Mouse (Mus musculus) thymus, postnatal 25 days (tissue): ENCODE data around the gene Gm9887.
"Not testable (repeated sequence)": the region's sequence is repeated elsewhere in the genome, so short reads cannot be mapped to it uniquely, and the experiment has no call there.

Source experiments
- DNase-seq: peaks from one replicate; pipeline ENCODE4 v3.0.0; 2022

Gene Gm9887

GRCm38 (mm10) chr12:69385542-69386280, 13.5 kb upstream of the Gm9887 start:
- DNase-seq: no peak

DNA sequence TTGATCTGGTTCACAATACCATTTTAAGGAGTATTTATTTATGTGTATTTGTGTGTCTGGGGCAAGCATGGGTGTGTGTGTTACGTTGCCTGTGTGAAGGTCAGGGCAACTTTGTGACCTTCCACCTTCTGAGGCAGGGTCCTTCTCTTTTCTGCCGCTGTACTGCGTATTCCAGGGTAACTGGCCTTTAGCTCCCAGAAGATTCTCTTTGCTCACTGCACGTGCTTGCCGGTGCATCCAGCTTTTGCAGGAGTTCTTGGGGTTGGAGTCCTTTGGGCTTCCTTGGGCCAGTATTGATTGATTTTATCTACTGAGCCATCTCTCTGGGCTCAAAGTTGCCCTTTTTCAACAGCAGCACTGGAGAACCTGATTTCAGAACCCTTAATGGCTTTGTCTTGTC, 12.3 kb upstream of the Gm9887 start:
- DNase-seq: no peak

GRCm38 (mm10) chr12:69382880-69383279, 10.6 kb upstream of the Gm9887 start:
- DNase-seq: no peak

DNA sequence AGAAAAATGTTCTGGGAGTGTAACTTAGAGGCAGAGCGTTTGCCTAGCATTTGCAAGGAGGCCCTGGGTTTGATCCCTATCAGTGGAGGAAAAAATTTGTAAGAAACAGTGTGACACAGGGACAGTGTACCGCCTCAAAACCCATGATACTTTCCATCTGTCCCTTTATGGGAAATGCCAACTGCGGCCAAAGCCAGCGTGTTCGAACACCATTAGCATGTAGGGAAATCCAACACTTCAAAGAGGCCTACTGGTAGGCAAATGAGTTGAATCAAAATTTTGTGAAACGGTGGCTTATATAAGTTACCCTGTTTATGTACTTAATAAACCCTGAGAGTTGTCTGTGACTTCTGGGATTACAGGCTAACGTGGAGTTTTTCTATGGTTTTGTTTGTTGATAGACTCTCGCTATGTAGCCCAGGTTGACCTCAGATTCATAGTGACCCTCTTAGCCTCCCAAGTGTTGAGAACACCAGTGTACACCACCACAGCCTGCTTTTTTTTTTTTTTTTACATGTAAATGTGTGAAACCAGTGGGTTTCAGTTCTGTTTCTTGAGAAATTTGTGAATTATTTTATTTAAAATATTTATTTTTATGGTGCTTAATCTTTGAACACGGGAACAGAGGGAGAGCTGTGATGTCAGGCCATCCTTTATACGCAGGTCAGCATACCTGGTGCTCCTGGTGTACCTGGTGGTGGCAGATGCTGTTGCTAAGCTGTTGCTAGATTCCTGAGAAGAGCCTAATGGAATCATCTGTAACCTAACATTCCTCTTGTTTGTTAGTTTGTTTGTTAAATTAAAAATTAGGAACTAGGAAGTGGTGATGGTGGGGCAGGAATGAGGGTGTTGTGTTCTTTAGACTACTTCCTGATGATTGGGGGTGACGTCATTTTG, 6.5 kb upstream of the Gm9887 start:
- DNase-seq: no peak

DNA sequence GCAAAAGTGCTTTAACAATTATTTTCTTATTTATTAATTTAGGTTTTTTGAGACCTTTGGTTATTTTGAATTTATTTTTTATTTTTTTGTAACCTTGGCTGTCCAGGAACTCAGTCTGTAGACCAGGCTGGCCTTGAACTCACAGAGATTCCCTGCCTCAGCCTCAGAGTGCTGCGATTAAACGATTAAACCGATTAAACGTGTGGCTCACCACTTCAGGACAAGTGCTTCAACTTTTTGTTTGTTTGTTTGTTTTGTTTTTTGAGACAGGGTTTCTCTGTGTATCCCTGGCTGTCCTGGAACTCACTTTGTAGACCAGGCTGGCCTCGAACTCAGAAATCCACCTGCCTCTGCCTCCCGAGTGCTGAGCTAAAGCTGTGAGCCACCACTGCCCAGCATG, 5.4 kb upstream of the Gm9887 start:
- DNase-seq: not testable (repeated sequence)

DNA sequence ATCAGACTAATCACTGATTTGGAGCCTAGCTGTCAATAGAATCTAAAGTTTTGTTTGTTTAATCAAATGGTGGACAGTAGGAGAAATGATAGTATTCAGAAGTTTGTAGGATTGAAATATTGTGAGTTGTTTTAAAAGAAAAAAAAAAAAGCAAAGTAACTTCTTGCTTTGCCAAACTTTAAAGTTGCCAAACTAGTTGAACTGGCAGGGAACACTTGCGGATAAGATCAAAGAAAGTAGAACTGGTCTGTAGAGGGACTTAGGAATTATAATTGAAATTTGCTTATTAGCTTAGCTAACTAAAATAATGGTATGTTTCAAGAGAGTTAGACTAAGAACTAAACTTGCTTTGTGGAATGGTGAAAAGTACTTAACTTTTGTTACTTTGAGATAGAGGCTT, 4.9 kb upstream of the Gm9887 start:
- DNase-seq: no peak

DNA sequence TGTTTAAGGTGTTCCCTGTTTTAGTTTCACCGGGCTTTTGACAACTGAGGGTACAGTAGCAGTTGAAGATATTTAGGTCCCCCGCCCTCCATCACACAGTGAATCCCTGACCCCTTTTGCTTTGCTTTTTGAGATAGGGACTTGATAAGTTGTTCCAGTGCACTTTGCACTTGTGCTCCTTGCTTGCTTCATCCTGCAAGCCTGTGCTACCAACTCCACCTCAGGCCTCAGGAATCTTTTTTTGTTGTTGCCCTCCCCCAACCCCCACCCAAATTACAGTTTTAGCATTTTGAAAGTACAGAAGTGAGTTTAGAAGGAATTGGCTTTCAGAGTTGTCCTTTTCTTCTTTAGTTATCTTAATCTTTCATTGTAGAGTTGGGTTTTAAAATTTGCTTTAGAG, 3.9 kb upstream of the Gm9887 start:
- no peak for DNase-seq

DNA sequence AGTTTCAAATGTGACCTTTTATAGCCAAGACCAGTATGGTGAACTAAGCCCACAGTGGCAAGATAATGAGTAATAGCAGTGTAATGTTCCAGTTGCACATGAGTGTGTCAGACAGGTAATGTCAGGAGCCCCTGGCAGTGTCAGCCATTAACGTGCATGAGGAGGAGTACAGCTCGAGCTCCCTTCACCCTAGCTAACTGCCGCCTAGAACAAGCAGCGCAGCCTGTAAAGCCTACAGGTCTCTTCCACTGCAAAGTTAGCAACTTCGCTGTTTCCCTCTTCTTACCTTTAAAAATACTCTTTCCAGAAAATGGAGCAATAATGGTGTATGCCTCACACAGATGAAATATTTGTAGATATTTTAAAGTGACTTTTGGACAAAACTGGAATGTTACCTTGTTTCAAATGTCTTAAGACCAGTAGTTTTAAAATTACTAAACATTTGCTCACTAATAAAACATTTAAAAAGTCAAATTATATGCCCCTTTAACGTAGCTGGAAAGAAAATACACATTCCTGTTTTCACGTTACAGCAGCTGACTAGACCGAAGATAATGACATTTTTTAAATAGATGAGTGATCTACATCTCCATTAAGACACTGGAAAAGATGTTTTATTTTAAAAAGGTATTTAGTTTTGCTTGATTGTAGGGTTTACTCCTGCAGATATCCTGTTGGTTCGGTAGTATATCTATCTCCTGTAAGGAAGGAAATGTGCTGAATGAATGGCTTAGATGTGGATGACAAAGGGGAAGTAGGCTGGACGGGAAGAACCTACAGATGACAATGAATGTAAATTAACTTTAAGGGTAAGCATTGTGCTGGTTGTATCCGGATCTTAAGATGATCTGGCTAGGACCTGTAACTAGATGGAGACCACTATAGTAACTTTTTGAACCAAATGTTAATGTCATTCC, 1.9 kb upstream of the Gm9887 start:
- DNase-seq: peak; percentile 32

- peak; percentile 36 for DNase-seq
Measured at GRCm38 (mm10) chr12:69372731-69373331, 573 bp upstream of the Gm9887 start.

DNA sequence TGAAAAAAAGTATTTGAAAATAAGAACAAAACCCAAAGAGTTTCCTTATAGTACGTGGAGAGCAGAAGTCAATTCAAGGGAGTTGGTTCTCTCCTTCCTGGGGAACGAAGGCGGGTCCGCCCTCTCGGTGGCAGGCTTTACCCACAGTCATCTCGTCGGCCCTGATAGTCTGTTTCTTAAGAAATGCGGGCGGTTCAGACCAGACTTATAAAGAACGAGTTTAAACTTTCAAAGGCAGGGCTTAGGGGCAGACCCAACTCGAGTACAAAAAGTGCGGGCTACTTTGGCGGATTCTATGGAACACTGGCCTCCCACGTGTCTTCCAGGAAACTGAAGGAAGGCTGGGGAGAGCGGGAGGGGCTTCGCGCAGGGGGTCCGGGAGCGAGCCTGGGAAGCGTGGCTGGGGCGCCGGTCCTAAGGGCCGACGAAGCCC, 821 bp downstream of the Gm9887 start:
- DNase-seq: peak; percentile 83

DNA sequence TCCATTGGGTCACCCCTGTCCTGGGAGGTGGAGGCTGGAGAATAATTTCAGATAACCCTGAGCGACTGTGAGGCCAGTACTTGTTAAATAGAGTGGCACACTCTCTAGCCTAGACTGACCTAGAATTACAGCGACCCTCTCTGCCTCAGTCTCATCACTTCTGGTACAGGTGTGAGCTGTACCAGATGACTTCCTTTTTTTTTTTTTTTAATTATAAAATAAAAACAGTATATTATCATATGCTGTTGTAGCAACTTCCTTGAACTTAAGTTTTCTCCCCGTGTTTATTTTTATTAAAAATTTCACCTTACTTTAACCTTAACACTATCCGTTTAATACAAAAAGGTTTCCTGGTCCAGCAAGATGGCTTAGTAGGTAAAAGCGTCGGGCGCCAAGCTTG, 1.3 kb downstream of the Gm9887 start:
- DNase-seq: no peak

DNA sequence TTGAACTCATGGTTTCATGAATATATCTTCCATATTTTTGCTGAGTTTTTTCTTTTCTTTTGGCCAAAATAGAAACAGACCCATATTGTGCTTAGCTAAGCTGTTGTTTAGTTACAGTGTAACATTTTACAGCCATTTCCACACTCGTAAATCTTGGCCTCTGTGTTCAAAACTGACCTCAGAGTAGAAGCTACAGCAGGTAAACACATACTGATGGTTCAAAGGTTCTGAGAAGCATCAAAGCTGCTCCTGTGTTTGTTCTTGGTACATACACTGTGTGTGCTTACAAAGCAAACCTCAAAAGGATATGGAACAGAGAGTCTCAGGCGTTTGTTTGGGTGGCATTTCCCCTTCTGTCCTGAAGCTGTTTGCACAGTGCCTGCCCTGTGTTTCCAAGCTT, 4.7 kb downstream of the Gm9887 start:
- DNase-seq: no peak

- DNase-seq: no peak
Measured at GRCm38 (mm10) chr12:69366424-69366823, 5.8 kb downstream of the Gm9887 start.

DNA sequence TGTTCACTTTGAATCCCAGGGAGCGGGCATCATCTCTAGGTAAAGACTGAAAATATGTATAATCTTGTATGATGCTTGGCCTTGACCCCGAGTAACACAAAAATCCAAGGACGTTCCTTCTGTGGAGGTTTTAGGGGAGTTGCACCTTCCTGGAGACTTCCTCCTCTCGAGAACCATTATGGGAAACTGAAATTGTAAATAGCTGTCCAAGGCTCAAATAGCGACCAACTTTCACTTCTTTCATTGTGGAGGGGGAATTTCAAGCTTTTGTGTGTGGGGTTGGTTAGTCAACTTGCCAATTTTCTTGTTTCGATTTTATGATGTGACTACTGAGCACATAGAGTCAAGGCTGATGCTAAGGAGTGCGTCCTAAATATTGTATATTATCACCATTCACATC, 6.5 kb downstream of the Gm9887 start:
- no peak for DNase-seq

- peak; percentile 84 for DNase-seq
Measured at GRCm38 (mm10) chr12:69363899-69364762, 8.1 kb downstream of the Gm9887 start.

DNA sequence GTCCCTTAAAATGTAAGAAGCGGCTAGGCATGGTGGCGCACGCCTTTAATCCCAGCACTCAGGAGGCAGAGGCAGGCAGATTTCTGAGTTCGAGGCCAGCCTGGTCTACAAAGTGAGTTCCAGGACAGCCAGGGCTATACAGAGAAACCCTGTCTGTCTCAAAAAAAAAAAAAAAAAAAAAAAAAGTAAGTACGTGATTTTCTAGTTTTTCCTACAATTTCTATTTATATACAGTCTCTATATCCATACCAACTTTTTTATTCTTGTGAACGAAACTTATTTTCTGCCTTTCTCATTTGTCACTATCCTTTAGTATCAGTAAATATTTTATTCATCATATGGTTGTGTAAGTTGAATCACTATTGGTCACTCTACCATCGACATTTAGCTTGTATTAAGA, 9.1 kb downstream of the Gm9887 start:
- DNase-seq: not testable (repeated sequence)

GRCm38 (mm10) chr12:69362388-69362787, 9.9 kb downstream of the Gm9887 start:
- peak; percentile 21 for DNase-seq

- DNase-seq: no peak
Measured at GRCm38 (mm10) chr12:69361919-69362318, 10.3 kb downstream of the Gm9887 start.

GRCm38 (mm10) chr12:69360997-69361899, 11.0 kb downstream of the Gm9887 start:
- DNase-seq: peak; percentile 100

GRCm38 (mm10) chr12:69360655-69360996, 11.6 kb downstream of the Gm9887 start:
- peak; percentile 73 for DNase-seq

DNA sequence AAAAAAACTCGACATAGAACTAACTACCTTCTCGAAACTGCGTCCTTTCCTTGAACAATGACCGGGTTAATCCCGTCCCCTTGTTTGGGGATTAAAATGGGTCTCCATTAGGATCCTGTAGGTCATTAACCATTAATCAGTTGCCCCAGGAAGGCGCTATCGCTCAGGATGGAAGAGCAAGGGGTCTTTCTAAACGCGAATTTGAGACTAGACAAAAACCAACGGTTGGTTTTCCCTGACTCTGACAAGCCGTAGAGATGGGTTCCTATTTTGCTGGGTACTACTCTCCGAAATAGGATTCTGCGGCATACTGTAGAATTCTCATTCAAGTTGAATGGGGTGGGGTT, 15.0 kb downstream of the Gm9887 start:
- DNase-seq: no peak
